Mouse (Mus musculus) kidney, postnatal 10 days (tissue): ENCODE measurements around the gene Camsap1.

ENCODE experiments used
- DNase-seq: peaks from one replicate; pipeline ENCODE4 v3.0.0; 2021; ENCODE audit warnings: mixed read lengths

Camsap1 gene

DNA sequence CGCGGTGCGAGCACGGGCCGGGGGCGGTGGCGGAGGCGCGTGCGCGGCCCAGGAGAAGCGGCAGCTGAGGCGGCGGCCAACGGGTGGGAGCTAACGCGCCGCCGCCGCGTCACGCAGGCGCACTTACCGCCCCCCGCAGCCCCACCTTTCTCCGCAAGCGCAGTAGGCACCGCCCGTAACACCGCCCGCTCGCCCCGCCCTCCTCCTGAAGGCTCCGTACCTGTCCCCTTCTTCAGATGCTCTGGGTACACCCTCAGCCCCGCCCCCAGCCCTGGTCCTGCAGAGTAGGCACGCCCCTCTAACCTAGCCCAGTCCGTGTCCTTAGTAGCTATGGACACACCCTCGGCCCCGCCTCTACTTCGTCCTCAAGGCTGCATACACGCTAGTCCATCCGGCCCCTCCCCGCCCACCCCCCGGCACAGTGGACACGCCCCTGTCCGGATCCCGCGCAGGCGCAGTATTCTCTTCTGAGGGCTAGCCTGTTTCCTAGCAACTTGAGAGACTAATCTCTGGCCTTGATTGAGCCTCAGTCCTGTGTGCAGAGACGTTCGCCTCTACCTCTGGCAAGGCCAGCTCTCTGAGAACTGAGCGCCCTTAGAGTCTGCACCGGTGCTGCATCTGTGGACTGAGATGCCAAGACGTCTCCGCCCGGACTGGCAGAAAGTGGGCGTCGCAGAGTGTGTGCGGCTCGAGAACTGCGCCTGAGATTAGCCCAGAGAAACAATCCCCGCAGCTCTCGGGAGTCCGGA, at the start of gene Camsap1:
Camsap1 (minus strand) TSS at position 124 of the 749 bp plus-strand sequence.
- DNase-seq: peak; percentile 100

DNA sequence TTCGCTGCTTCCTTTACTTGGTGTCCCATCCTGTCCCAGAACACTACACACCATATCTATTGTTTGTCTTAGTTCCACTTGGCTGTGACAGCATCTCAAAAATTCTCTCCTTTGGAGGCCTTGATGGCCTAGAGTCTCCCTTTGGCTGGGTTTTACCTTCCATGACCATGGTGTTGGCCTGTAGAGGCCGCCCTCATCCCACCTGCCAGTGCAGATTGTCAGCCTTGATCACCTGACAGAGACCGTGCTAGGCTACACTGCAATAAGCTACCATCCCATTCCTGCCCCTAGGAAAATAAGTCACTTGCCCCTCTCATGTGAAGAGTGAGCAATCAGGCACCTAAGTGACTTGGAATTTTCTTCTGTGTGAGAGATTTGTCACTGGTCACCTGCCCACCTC, 47.2 kb upstream of the Camsap1 start:
- DNase-seq: peak; percentile 45

DNA sequence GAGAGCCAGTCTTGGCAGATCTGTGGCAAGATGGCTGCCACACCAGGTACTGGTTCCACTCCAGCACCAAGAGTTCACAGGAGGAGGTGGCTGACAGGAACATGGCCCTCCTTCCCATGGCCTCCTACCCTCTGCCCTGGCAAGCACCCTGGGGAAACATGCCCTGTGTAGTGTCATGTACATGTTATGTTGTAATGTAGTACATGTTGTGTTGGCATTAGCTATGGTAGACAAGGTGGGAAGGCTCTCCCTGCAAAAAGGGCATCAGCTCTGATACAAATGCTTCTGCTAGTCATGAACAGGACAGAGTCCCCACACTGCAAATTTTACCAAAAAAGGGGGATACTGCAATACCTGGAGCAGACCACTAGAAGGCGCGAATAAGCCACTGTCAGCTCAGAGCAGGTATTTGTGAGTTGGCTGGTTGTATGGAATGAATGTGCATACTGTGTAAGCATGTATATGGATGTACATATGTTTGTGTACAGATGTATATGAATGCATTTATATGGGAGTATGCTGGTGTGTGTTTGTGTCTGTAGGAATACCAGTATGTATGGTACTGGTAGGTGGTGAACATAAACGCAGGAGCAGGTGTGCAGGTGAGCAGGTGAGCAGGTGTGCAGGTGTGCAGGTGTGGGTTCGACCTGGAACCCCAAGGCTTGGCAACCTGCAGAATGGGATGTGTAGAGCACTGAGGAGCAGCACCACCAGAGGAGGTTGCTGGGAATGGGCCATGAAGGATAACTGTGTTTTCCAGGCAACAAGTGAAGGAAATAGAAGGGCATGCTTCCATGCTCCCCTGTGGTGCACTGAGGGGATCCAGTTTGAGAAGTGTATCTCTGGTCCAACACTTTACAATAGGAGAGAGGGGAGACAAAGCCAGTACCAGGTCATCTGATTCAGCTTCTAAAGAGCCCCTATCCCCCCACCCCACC, 41.3 kb upstream of the Camsap1 start:
- DNase-seq: peak; percentile 54

DNA sequence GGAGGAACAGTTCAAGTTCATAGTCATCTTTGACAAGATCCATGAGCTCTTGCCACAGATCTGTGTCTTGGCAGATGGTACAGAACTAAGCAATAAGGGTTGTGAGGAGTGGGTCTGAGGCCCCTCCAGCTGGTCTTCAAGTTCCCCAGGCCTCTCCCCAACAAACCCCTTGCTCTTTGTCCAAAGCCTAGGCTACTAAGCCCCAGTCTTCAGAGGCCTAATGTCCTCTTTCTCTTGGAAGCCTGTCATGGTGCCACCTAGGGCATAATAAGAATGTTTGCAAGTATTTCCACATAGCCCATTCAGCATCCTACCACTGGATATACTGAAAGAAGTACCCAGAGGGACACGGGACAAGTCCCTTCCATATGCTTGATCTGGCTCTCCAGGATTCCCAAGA, 39.5 kb upstream of the Camsap1 start:
- DNase-seq: no peak

DNA sequence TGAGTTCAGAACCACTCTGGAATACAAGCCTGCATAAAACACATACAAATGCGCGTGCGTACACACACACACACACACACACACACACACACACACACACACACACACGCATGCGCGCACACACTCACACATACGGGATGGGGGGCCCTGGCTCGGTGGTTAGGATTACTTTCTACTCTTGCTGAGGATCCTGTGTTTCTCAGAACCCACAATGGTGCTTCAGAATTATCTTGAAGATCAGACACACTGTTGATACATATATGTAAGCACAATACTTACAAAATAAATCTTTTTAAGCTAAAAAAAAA, 39.1 kb upstream of the Camsap1 start:
- DNase-seq: no peak

DNA sequence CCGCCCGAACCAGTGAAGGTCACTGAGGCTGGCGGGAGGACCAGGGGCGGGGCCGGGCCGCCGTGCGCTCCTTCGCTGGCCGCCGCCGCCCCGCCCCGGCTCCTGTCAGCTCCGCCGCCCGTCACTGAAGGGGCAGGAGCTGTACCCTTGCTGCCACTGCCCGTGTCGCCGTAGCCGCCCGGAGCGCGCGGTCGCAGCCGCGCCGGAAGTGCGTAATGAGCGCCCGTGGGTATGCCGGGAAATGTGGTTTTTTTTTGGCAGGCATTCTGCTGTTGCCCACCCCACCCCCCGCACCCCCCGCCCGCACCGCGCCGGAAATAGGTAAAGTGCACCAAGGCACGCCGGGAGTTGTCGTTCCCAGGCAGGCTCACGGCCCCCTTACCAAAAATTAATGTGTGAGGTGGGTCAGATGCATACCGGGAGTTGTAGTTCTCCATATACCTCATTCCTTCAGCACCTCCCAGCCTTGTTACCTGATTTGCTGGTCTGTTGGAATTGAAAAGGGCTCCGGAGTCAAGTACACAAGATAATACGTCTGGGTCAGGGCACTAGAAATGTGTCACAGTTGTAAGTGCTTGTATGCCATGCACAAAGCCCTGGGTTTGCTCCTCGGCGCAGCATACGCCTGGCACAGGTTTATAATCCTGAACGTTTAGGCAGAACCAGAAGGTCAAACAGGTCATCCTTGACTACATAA, 38.6 kb upstream of the Camsap1 start, which contains the start of gene Ubac1:
Ubac1 (minus strand) TSS at position 187 of the 697 bp plus-strand sequence.
- peak; percentile 94 for DNase-seq

DNA sequence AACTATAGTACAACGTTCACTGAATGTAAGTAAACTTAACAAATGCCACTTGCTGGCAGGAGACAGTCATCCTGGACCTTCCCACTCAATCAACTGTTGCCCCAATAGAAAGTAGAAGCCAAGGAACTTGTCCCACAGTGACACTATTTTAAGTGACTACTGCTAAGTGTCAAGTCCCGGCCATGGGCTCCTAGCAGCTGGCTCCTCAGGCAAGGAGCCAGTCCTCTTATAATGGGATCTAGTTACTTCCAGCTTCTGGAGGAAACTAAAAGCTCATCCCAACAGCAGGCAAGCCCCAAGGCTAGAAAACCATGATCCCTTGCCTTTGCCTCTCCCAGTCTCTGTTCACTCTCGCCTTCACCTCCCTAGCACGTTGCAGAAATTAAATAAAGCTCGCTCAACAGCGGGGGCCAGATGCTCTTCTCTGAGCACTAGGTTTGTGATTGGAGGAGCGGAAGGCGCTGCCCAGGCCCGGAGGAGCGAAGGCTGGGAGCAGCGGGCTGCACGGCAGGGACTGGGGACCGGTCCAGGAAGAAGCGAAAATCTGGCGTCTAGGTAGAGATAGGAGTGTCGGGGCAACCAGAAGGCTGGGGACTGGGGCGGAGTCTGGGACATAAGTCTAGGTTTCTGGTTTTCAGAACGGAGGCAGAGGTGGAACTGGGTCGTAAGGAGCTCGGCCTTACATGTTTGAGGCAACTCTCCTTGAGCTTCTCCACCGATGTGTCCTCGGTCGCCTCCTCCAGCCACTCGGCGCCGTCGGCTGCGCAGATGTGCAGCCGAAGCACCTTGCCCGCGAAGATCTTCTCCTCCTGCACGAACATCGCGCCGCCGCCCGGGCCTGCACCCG, 37.9 kb upstream of the Camsap1 start:
- peak; percentile 66 for DNase-seq

DNA sequence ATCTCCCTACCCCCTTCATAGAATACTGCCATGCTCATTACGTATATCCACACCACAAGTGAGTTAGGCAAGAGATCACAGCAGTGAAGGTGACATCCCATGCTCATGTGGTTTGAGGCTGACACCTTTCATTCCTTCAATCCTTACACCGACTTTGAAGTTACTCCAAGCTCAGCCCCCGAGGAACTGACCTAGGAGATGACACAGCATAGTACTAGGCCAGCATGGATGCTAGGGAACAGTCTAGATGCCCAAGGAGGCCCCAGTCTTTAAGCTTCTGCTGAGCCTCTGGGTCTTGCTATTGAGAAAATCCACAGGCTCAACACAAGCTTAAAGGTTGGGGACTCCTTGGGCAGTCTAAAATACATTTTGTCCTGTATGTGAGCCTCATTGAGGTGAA, 36.8 kb upstream of the Camsap1 start:
- DNase-seq: no peak

DNA sequence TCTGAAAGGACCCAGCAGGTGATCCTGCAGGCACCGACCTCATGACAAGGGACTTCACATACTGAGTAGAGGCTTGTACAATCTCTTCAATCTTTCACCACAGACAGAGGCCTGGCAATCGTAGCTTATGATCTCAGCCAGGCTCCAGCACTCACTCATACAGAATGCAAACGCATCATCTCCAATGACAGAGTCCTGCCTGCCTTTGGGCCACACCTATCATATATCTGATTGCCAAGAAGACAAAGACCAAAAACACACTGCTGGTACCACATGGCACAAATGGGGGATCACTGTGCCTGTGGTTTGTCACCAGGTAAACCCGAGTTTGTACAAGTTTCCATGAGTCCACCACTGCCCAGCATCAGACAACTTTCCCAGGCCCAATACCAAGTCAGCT, 34.2 kb upstream of the Camsap1 start:
- no peak for DNase-seq

DNA sequence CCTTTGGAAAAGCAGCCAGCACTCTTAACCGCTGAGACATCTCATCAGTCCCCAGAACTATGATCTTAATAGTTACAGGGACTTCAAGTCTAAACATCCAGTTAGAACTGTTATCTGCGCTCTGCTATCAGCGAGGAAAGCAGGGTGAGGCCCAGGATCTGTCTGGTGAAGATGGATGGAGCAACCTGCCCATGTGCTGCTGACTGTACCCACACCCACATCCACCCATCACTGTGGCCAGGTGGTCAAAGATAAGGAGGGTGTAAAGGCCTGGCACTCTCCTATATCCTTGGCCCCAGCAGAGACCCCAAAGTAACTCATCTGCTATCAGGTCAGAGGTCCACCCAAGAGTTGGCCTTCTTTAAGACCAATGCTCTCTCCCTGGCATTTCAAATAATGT, 30.6 kb upstream of the Camsap1 start:
- no peak for DNase-seq

DNA sequence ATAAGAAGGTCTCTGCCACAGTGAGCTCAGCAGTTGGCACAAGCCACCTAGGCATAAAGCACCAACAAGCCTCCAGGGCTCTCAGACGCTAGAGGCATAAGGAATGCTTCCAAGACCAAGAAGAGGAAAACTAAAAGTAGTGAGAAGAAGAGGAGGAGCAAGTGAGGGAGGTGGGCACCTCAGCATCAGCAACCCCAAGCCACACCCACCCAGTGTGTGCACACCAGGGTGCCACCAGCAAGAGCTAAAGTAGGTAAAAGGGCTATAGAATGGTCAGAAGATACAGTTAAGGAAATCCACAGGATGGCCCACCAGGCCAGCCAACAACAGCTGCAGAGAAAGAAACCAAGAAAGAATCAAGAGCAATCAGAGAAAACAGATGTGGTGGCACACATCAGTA, 28.3 kb upstream of the Camsap1 start:
- no peak for DNase-seq

DNA sequence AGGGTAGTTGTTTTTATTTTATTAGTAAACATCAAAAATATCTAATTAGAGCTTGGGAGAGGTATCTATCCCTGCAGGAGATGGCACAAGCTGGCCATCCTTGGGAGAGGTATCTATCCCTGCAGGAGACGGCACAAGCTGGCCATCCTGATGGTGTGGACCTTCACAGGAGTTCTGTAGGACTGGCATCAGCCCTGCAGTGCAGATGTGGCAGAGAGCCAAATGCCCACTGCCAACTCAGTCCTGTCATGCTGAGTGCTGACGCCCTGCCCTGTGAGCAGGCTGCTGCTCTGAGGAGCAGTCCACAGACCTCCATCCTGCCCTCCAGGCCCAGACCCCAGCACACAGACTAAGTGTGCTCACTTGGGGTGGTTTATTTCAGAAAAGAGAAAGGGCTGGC, 18.9 kb upstream of the Camsap1 start:
- peak; percentile 26 for DNase-seq

DNA sequence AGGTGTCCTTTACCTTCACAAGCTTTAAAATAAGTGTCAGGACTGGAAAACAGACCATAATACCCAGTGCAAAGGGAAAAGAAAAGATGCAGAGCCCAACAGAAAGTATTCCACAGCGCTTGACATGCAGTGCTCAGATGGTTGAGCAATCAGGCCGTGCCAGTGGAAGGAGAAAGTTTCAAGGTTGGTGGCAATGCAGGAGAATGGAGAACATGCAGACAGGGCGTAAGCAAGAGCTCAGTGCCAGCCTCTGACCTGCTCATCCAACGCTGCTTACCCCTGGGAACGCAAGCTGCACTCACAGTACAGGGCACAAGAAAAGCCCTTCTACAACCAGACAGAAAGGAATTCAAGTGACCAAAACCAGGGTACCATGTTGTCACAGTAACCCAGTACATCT, 18.1 kb upstream of the Camsap1 start:
- no peak for DNase-seq

DNA sequence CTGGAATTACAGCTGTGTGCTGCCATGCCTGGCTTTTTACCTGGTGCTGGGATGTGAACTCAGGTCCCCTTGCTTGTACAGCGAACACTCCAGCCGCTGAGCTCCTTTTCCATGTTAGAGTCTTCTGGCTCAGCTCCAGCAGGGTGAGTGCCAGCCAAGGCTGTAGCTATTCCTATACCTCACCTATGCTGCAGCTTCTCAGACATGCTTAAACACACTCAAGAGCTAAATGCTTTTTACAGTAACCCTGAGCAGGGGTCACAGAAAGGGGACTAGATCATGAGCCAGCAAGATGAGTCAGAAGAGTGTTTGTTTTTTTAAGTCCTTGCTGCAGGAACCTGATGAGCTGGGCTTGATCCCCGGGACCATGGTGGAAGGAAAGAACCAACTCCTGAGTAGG, 14.6 kb upstream of the Camsap1 start:
- DNase-seq: peak; percentile 25

DNA sequence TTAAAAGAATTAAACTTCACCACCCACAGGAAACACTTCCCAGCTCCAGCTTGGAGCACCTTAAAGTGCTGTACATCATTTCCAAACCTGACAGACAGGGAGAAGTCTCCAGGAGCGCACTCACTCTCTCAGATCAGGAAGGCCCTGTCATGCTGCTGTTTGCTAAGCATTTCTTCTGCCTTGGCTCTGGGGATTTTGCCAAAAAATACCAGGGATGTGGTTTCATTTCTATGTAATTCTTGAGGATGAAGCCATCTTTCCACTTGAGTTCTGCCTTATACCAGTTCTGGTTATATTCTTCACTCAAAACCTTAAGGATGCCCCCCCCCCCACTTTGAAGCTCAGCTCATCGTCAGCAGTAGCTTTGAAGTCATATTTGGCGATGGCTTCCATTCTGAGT, 11.7 kb upstream of the Camsap1 start:
- no peak for DNase-seq

DNA sequence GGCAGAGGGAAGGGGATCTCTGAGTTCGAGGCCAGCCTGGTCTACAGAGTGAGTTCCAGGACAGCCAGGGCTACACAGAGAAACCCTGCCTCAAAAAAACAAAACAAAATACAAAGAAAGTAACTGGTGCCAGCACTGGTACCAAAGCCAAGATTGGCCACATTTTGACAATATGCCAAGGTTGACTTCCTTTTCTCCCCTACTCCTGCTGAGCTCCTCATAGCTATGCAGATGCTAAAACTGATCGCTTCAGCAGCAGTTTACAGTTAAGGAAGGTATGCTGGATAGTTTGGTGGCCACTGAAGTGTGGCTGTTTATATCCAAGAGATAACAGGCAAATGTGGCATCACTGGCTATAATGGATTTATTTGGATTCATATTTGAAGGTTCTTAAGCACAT, 9.2 kb upstream of the Camsap1 start:
- no peak for DNase-seq

DNA sequence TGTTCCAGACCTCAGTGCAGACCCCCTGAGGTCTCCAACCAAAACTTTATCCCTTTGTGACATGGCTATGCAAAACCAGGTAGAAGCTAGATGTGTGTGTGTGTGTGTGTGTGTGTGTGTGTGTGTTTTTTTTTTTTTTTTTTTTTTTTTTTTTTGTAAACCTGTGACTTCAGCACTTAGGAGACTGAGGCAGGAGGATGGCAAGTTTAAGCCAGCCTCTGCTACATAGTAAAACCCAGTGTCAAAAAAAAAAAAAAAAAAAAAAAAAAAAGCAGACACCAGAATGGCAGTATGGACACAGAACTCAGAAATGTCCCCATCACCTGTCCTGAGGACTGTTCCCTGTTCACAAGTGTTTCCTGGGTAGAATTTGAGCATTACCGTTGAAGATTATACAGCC, 6.6 kb upstream of the Camsap1 start:
- no peak for DNase-seq

DNA sequence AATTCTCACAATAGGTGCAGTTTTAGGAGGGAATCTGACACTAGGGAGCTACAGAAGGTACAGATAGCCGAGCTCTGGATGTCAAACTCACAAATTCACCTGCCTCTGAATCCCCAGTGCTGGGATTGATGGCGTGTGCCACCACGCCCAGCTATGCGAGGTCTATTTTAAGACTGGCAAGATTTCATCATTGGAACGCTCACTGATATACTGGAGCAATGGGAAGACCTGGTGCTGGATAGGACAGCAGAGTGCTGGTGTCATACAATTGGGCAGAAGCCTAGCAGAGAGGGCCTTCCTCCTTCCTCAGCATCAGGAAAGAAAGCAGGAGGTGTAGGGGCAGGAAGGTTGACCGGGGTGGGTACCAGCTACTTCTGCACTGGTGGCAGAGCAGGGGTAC, 4.7 kb upstream of the Camsap1 start:
- no peak for DNase-seq

DNA sequence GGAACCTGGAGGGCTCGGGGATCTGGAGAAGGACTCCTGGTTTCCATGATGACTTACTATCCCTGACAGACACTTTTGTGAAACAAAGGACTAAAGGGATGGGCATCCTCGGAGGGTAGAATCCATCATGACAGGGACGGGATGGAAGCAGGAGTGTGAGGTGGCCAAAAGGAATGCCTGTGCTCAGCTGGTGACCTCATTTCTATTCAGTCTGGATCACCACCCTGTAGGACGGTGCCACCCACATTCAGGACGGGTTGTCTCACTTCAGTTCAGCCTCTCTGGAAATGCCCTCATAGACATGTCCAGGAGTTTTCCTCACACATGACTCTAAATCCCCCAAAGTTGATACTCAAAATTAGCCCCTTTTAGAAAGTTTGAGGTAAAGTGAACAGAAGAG, 3.5 kb upstream of the Camsap1 start:
- no peak for DNase-seq

DNA sequence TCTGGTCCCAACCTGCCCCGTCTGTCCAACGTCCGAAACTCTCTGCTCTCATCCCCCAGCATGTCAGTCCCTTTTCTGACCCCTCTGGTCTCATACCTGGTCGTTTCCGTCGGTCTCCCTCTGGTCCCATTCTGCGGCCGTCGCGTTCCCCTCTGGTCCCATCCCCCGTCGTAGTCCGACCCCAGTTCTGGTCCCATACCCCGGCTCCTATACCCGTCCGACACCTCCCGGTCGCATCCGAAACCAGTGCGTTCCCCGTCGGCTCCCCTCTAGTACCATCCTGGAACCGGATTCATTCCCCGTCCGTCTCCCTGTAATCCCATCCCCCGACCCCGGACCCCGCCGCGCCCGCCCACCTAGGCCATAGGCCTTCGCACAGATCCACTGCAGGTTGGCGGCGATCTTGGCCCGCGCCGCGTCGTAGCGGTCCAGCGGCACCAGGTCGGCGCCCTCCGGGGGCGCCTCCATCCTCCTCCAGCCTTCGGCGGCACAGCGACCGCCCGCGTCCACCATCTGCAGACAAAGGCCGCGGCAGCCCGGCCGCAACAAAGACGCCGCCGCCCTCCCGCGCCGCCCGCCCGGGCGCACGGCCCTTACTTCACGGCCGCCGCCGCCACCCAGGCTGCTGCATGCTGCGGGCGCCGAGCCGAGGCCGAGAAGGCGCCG, 523 bp downstream of the Camsap1 start:
- no peak for DNase-seq

DNA sequence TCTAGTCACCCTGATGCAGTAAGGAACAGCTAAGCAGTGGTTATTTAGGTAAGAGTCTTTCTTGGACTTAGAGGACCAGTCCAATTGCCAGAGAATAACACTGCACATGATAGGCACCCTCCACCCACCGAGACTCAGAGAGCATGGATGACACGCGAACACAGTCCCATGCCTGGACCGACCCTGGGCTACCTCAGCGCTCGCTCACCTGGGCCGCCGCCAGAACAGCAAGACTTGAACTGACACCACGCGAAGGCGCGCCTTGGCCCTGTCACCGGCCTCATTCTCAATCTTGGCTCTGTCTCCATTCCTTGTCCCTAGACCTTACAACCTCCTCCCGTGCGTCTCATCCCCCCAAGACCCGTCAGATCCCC, 1.0 kb downstream of the Camsap1 start:
- peak; percentile 67 for DNase-seq

DNA sequence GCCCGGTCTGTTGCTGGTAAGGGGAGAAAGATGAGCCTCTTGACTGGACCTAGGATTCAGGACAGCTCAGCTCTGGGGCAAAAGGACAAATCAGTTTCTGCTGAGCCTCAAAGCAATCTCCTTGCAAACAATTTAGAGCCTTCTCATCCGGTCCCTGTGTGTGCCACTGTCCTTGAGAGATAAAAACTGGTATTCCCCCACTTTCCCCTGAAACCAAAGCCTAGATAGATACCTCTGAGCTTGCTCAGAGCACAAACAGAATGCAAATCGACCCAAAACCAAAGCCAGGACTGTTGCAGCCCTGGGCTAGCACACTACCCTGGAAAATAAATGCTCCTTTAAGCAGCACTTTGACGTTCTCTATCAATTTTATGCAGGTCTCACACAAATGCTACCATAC, 4.1 kb downstream of the Camsap1 start:
- no peak for DNase-seq
